Mouse (Mus musculus) CH12.LX (cell line): ENCODE measurements at regions not wholly inside any gene's neighbourhood (a gene's known extent, or its start where the extent isn't known, plus 50 kb on each side); places are given as distances from the start of the nearest gene placed in this dataset.
A peak's percentile ranks its signal among the peaks of the same experiment; 100 is the strongest.

ENCODE experiments used
- DNase-seq: peaks from one replicate; pipeline ENCODE4 v3.0.0-alpha.2; 2013; ENCODE audit errors: extremely low read depth
- H3K27ac ChIP-seq: 2 replicates; pipeline ENCODE4 v1.5.1; 2012; ENCODE audit warnings: low read depth, mild to moderate bottlenecking, control low read depth, moderate library complexity; ENCODE audit not compliant: insufficient read depth
- H3K27me3 ChIP-seq: replicated peaks from 2 replicates; pipeline ENCODE3; 2012; ENCODE audit warnings: inconsistent platforms
- H3K36me3 ChIP-seq, 2 experiments: replicated peaks in 1 of 2; 2 replicates each; pipeline versions ENCODE3 to v1.6.1; 2012; ENCODE audit warnings: inconsistent platforms in 1 of 2, low read length in 1 of 2, mild to moderate bottlenecking in 1 of 2, mixed read lengths in 1 of 2, moderate library complexity in 1 of 2; ENCODE audit not compliant: control insufficient read depth in 1 of 2, insufficient read depth in 1 of 2
- H3K4me1 ChIP-seq, 2 experiments: 2 replicates each; pipeline ENCODE4 v1.6.1; 2012; ENCODE audit warnings: inconsistent platforms in 1 of 2, moderate library complexity in 1 of 2; ENCODE audit not compliant: insufficient read depth in 2 of 2, control insufficient read depth in 1 of 2
- H3K4me2 ChIP-seq: 2 replicates; pipeline ENCODE4 v1.6.1; 2012; ENCODE audit warnings: low read depth, mild to moderate bottlenecking, control low read depth; ENCODE audit not compliant: poor library complexity, insufficient read depth, severe bottlenecking
- H3K4me3 ChIP-seq, 3 experiments: fragments of 150-350 bp in 1 of 3; sonication (generic) in 1 of 3; replicated peaks in 1 of 3; 2 replicates each; pipeline versions ENCODE3 to v1.5.1; 2011 to 2012; ENCODE audit warnings: low read depth in 2 of 3, low read length in 2 of 3, mild to moderate bottlenecking in 2 of 3, moderate library complexity in 2 of 3, control low read depth in 1 of 3, improper control_type of control experiment in 1 of 3, inconsistent platforms in 1 of 3, mixed read lengths in 1 of 3; ENCODE audit not compliant: poor library complexity in 1 of 3
- H3K79me2 ChIP-seq: replicated peaks from 2 replicates; pipeline ENCODE4 v1.6.1; 2012; ENCODE audit warnings: mild to moderate bottlenecking, moderate library complexity; ENCODE audit not compliant: control insufficient read depth, poor library complexity, insufficient read depth, severe bottlenecking; ENCODE audit errors: extremely low read depth
- H3K9ac ChIP-seq: 2 replicates; pipeline ENCODE4 v1.6.1; 2012; ENCODE audit warnings: low read depth, mild to moderate bottlenecking, control low read depth, moderate library complexity; ENCODE audit not compliant: insufficient read depth
- H3K9me3 ChIP-seq: replicated peaks from 2 replicates; pipeline ENCODE3; 2012; ENCODE audit warnings: low read length, inconsistent platforms, mixed read lengths
- BHLHE40 ChIP-seq: IDR thresholded peaks from 2 replicates; pipeline ENCODE4 v1.6.1; 2011; ENCODE audit warnings: mild to moderate bottlenecking, low read depth, low read length, improper control_type of control experiment
- ELF1 ChIP-seq: IDR thresholded peaks from 2 replicates; pipeline ENCODE4 v1.6.1; 2014; ENCODE audit warnings: low read depth, mild to moderate bottlenecking, inconsistent platforms, low read length, improper control_type of control experiment
- GABPA ChIP-seq: IDR thresholded peaks from 2 replicates; pipeline ENCODE4 v1.6.1; 2012; ENCODE audit warnings: low read depth, low read length, improper control_type of control experiment, inconsistent platforms; ENCODE audit not compliant: insufficient replicate concordance
- IRF4 ChIP-seq: IDR thresholded peaks from 2 replicates; pipeline ENCODE4 v1.6.1; 2014; ENCODE audit warnings: low read depth, mild to moderate bottlenecking, inconsistent platforms, low read length, improper control_type of control experiment
- JUN ChIP-seq: IDR thresholded peaks from 2 replicates; pipeline ENCODE4 v1.6.1; 2011; ENCODE audit warnings: low read depth, mild to moderate bottlenecking, low read length, improper control_type of control experiment, moderate library complexity; ENCODE audit not compliant: insufficient read depth
- KAT2A ChIP-seq: IDR thresholded peaks from 2 replicates; pipeline ENCODE4 v1.6.1; 2012; ENCODE audit warnings: low read length, improper control_type of control experiment, inconsistent platforms; ENCODE audit not compliant: insufficient replicate concordance
- MAFK ChIP-seq: IDR thresholded peaks from 2 replicates; pipeline ENCODE4 v1.6.1; 2011; ENCODE audit warnings: low read length, improper control_type of control experiment; ENCODE audit not compliant: insufficient replicate concordance
- MAX ChIP-seq: IDR thresholded peaks from 2 replicates; pipeline ENCODE4 v1.6.1; 2011; ENCODE audit warnings: low read length, improper control_type of control experiment
- NRF1 ChIP-seq: IDR thresholded peaks from 2 replicates; pipeline ENCODE4 v1.6.1; 2014; ENCODE audit warnings: low read depth, mild to moderate bottlenecking, inconsistent platforms, low read length, improper control_type of control experiment, moderate library complexity
- PAX5 ChIP-seq: IDR thresholded peaks from 2 replicates; pipeline ENCODE4 v1.6.1; 2012; ENCODE audit warnings: low read length, inconsistent platforms, mixed read lengths
- RAD21 ChIP-seq: IDR thresholded peaks from 2 replicates; pipeline ENCODE4 v1.6.1; 2011; ENCODE audit warnings: low read depth, mild to moderate bottlenecking, low read length, improper control_type of control experiment, moderate library complexity
- SIN3A ChIP-seq: IDR thresholded peaks from 2 replicates; pipeline ENCODE4 v1.6.1; 2012; ENCODE audit warnings: low read length, improper control_type of control experiment, inconsistent platforms
- SMC3 ChIP-seq: IDR thresholded peaks from 2 replicates; pipeline ENCODE4 v1.6.1; 2011; ENCODE audit warnings: low read depth, low read length, improper control_type of control experiment
- TCF12 ChIP-seq: IDR thresholded peaks from 2 replicates; pipeline ENCODE4 v1.6.1; 2014; ENCODE audit warnings: low read depth, mild to moderate bottlenecking, inconsistent platforms, low read length, improper control_type of control experiment
- USF1 ChIP-seq: IDR thresholded peaks from 2 replicates; pipeline ENCODE4 v1.6.1; 2014; ENCODE audit warnings: low read depth, mild to moderate bottlenecking, inconsistent platforms, low read length, improper control_type of control experiment
- ZC3H11A ChIP-seq: IDR thresholded peaks from 2 replicates; pipeline ENCODE4 v1.6.1; 2012; ENCODE audit warnings: low read depth, mild to moderate bottlenecking, inconsistent platforms, low read length, improper control_type of control experiment
- ZNF384 ChIP-seq: IDR thresholded peaks from 2 replicates; pipeline ENCODE4 v1.6.1; 2012; ENCODE audit warnings: low read depth, low read length, improper control_type of control experiment, inconsistent platforms
- dilution Hi-C: fragments of 300-500 bp; cut with MboI; formaldehyde crosslinking; loops from 2 replicates; pipeline ENCODE4 v1.14.3; 2020; ENCODE audit warnings: low sequenced_read_pairs; ENCODE audit not compliant: extremely low pct_unique_long_range_greater_than_20kb, extremely low pct_ligation_motif_present
- in situ Hi-C: fragments of 300-500 bp; cut with MboI; formaldehyde crosslinking; loops from 3 replicates; pipeline ENCODE4 v1.14.3; 2019; ENCODE audit warnings: low sequenced_read_pairs, low pct_ligation_motif_present, low pct_unique_long_range_greater_than_20kb, mixed read lengths

DNA sequence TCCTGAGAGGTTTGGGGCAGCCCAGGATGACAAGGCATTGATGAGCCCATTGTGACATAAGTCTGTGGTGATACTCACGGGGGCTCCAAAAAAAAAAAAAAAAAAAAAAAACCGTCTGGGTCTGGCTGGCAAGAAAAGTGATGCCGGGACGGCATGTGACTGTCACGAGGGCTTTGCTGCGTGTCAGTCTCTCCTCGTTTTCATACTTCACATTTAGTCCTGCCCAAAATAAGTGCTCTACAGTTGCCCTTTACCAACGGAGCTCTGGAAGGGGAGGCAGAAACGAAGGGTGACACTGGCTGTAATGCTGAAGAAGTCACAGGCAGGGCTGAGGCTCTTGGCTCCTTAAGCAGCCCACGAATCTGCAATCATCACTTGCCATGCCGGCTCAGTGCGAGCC, 167.9 kb upstream of the Lnx1 start:
- Histone ChIP-seq H3K4me3 (no peak overlapping the region), H3K9me3 (no peaks in the 10 kb centered on the region), H3K36me3 (no peaks in the 10 kb centered on the region), H3K9ac (no peak overlapping the region), H3K4me1 (no peaks in the 10 kb centered on the region), H3K4me2 (no peak overlapping the region), H3K79me2 (no peaks in the 10 kb centered on the region), H3K27ac (no peak overlapping the region), H3K27me3 (no peaks in the 10 kb centered on the region)
- no peak for DNase-seq
- dilution Hi-C loops (no loop called here), in situ Hi-C loops (no loop called here)
- 0 out of 2 replicates have a peak, but pooled peaks have one; percentile 10 for TF ChIP-seq BHLHE40
- no peak for TF ChIP-seq MAFK

DNA sequence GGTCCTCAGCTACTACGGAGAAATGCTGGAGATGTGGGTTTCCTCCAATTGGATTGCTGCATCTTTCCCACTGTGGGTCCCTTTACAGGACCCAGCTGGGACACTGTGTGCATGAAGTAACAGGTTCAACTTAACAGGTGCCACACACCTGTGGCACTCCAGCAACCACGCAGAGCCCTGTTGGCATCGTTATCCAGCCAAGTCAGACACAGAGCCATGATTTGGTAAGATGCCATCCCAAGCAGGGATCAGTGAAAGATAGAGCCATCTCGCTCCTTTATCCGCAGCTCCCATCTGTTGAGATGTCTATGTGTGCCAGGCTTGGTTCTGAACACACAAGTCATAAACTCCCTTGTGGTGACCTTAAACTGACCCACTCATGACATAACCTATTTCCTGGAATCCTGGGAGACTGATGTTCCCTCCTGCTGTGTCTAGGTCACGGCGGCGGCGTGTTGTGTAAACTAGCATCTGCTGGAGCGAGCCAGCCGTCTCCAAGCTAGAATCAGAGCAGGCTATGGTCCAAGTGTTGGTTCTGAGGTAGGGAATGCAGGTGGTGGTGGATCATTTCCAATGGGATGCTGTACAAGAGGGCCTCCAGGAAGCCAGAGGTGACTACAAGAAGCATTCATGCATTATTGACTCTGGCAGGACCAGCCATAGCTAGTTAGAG, 164.5 kb upstream of the Lnx1 start:
- no peak overlapping the region for H3K4me2 ChIP-seq
- H3K4me3 ChIP-seq, result no peak overlapping the region
- TF ChIP-seq GABPA (no peak), KAT2A (no peak), PAX5 (no peak), RAD21 (no peak), ELF1 (no peak), JUN (no peak), ZNF384 (no peak), USF1 (no peak), NRF1 (no peak), MAX (no peak), IRF4 (no peak)
- no peaks in the 10 kb centered on the region for H3K27me3 ChIP-seq
- H3K27ac ChIP-seq, result no peak overlapping the region
- no peak overlapping the region for H3K9ac ChIP-seq
- in situ Hi-C loops (no loop called here), dilution Hi-C loops (no loop called here)
- H3K79me2 ChIP-seq, result no peaks in the 10 kb centered on the region
- H3K36me3 ChIP-seq, result no peaks in the 10 kb centered on the region
- H3K9me3 ChIP-seq, result no peaks in the 10 kb centered on the region
- no peak for DNase-seq
- H3K4me1 ChIP-seq, result no peaks in the 10 kb centered on the region

DNA sequence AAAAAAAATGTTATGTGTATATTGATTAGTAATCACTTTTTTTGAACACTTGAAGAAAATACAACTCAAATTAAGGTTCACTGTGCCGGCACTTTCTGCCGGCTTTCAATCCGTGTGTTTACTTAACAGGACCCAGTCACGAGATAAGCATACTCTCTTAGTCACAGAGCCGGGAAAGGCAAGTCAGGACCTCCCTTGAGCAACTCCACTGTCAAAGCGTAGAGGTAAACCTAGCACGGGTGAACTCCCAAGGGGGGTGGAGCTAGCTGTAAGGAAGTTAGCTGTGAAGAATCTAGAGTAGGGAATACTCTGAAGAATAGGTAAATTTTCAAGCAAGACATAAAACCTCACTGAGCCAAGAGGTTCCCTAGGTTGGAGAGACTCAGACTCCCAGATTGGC, 164.0 kb upstream of the Lnx1 start:
- Histone ChIP-seq H3K79me2 (no peaks in the 10 kb centered on the region), H3K4me3 (no peak overlapping the region), H3K27ac (no peak overlapping the region), H3K9me3 (no peaks in the 10 kb centered on the region), H3K36me3 (no peaks in the 10 kb centered on the region), H3K4me1 (no peaks in the 10 kb centered on the region), H3K4me2 (no peak overlapping the region), H3K9ac (no peak overlapping the region), H3K27me3 (no peaks in the 10 kb centered on the region)
- no peak for TF ChIP-seq SMC3
- no peak for TF ChIP-seq SIN3A
- TF ChIP-seq ZC3H11A, result no peak
- TF ChIP-seq TCF12, result no peak
- no peak for DNase-seq
- in situ Hi-C loops, result no loop called here
- dilution Hi-C loops, result no loop called here
